Mouse (Mus musculus) adrenal gland, adult 8-10 months (tissue): ENCODE measurements around the gene Arid3a. TPM values are rescaled to one million over a fixed set of nuclear protein-coding genes. Genes with fewer than 3 reads are reported as not detected.

Experiments used
- DNase-seq: peaks from one replicate; pipeline ENCODE4 v3.0.0; 2022
- total RNA-seq, 4 experiments: library from RNA; stranded (reverse); gene quantifications; 2 replicates each; pipeline ENCODE4 v1.2.4; 2022

Gene Arid3a
- total RNA-seq, 4 experiments from 2014 or later, result 5.3 to 9.8 (median 7.5) TPM

GRCm38 (mm10) chr10:79909092-79909922, 17.5 kb upstream of the Arid3a start:
- no peak for DNase-seq

GRCm38 (mm10) chr10:79910556-79910955, 16.3 kb upstream of the Arid3a start, which contains the start of gene Gm26602:
Gene Gm26602 (plus strand): TSS chr10:79910856.
- DNase-seq, result no peak

GRCm38 (mm10) chr10:79912412-79912811, 14.4 kb upstream of the Arid3a start:
- no peak for DNase-seq

GRCm38 (mm10) chr10:79914131-79914947, 12.5 kb upstream of the Arid3a start:
- DNase-seq, result no peak

GRCm38 (mm10) chr10:79914948-79915596, 11.8 kb upstream of the Arid3a start:
- DNase-seq, result no peak

- no peak for DNase-seq
Observed at GRCm38 (mm10) chr10:79916081-79916480, 10.8 kb upstream of the Arid3a start.

- peak; percentile 78 for DNase-seq
Observed at GRCm38 (mm10) chr10:79916808-79917531, 9.9 kb upstream of the Arid3a start, which contains the start of gene Kiss1r. Gene Kiss1r (plus strand): TSS chr10:79916971.

GRCm38 (mm10) chr10:79917532-79918100, 9.2 kb upstream of the Arid3a start:
- no peak for DNase-seq

- DNase-seq, result no peak
Observed at GRCm38 (mm10) chr10:79918231-79919078, 8.4 kb upstream of the Arid3a start.

- DNase-seq, result no peak
Observed at GRCm38 (mm10) chr10:79919251-79919849, 7.5 kb upstream of the Arid3a start.

- DNase-seq, result no peak
Observed at GRCm38 (mm10) chr10:79920056-79920890, 6.6 kb upstream of the Arid3a start.

GRCm38 (mm10) chr10:79920958-79921535, 5.8 kb upstream of the Arid3a start, which contains the start of gene R3hdm4:
Gene R3hdm4 (minus strand): TSS chr10:79921208.
- DNase-seq, result no peak

- DNase-seq, result no peak
Observed at GRCm38 (mm10) chr10:79921572-79921971, 5.3 kb upstream of the Arid3a start.

GRCm38 (mm10) chr10:79924998-79925784, 1.7 kb upstream of the Arid3a start:
- peak; percentile 85 for DNase-seq

GRCm38 (mm10) chr10:79925785-79926490, 905 bp upstream of the Arid3a start:
- DNase-seq, result no peak

GRCm38 (mm10) chr10:79927324-79928029, 634 bp downstream of the Arid3a start:
- no peak for DNase-seq
